Mouse (Mus musculus): Measurements from ENCODE around the gene Gpc5.

DNA sequence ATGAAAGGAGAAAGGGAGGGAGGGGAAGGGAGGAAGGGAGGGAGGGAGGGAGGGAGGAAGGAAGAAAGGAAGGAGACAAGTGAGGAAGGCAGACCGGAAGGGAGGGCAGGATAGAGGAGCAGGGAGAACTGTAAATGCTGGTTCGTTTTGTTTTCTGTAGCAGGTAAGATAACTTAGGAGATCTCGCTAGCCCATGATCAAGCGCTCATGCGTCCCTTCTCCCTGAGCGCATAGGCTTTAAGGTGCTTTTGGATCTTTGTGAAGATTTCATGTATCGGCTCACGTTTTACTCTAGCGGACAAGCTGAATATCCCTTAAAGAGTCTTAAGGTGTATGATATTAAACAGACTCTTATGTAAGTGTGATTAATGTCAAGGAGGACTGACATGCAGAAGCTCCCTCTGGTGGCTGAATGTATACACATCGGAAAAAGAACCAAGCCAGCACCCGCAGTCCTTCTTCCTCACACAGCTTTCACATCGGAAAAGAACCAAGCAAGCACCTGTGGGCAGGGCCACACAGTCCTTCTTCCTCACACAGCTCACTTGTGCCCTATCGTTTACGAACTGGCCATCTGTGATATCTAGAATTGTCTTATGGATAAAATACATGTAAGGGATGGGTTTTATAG, 301.0 kb downstream of the Gpc5 start:
- TF ChIP-seq ZNF384 (IDR thresholded peaks at IDR 0.05; ENCODE audit: low read depth, low read length) = no peak
- no peak for TF ChIP-seq ZC3H11A (IDR thresholded peaks at IDR 0.05; ENCODE audit: borderline replicate concordance, low read depth, low read length)
- no peak for TF ChIP-seq MAFK (IDR thresholded peaks at IDR 0.05; ENCODE audit: insufficient read depth, low read depth, low read length)
- TF ChIP-seq CHD2 (IDR thresholded peaks at IDR 0.05; ENCODE audit: low read depth, low read length) = no peak
- no peak for TF ChIP-seq HCFC1 (IDR thresholded peaks at IDR 0.05; ENCODE audit: borderline replicate concordance, insufficient read depth, low read length)
